Mouse (Mus musculus) hindbrain, embryonic 11.5 days (tissue): ENCODE results near the gene Olfr157. TPM values are rescaled to one million over a fixed set of nuclear protein-coding genes. Genes with fewer than 3 reads are reported as not detected.
A peak's percentile ranks its signal among the peaks of the same experiment; 100 is the strongest.

Source experiments
- ATAC-seq: fragments of 200-750 bp; cut with Nextera tagmentation; 2 replicates; pipeline ENCODE4 v1.8.0; 2017; ENCODE audit warnings: mild to moderate bottlenecking, moderate TSS enrichment, moderate library complexity; ENCODE audit not compliant: low FRiP score
- DNase-seq: peaks from one replicate; pipeline ENCODE4 v3.0.0-alpha.2; 2015; ENCODE audit warnings: low spot score
- H3K27ac ChIP-seq: fragments of 300-500 bp; sonication (generic); 2 replicates; pipeline ENCODE4 v1.5.1; 2014; ENCODE audit warnings: mild to moderate bottlenecking, low read depth, low read length
- H3K27me3 ChIP-seq: fragments of 300-500 bp; sonication (generic); 2 replicates; pipeline ENCODE4 v1.6.1; 2014; ENCODE audit warnings: mild to moderate bottlenecking, low read length, moderate library complexity, mixed read lengths; ENCODE audit not compliant: control insufficient read depth, insufficient read depth
- H3K36me3 ChIP-seq: fragments of 300-500 bp; sonication (generic); 2 replicates; pipeline ENCODE4 v1.6.1; 2014; ENCODE audit warnings: mild to moderate bottlenecking, low read length, moderate library complexity, mixed read lengths; ENCODE audit not compliant: control insufficient read depth, insufficient read depth
- H3K4me1 ChIP-seq: fragments of 300-500 bp; sonication (generic); replicated peaks from 2 replicates; pipeline ENCODE4 v1.6.1; 2014; ENCODE audit warnings: low read length, mixed read lengths; ENCODE audit not compliant: control insufficient read depth, insufficient read depth
- H3K4me2 ChIP-seq: fragments of 300-500 bp; sonication (generic); replicated peaks from 2 replicates; pipeline ENCODE4 v1.6.1; 2014; ENCODE audit warnings: mild to moderate bottlenecking, low read depth, low read length
- H3K4me3 ChIP-seq: fragments of 300-500 bp; sonication (generic); 2 replicates; pipeline ENCODE4 v1.5.1; 2014; ENCODE audit warnings: low read depth, low read length
- H3K9ac ChIP-seq: fragments of 300-500 bp; sonication (generic); 2 replicates; pipeline ENCODE4 v1.6.1; 2014; ENCODE audit warnings: low read depth, low read length
- H3K9me3 ChIP-seq: fragments of 300-500 bp; sonication (generic); 2 replicates; pipeline ENCODE4 v1.6.1; 2016; ENCODE audit warnings: low read length; ENCODE audit not compliant: control insufficient read depth
- WGBS: fragments of 180-500 bp; shearing (Covaris S2); extraction: QIAGEN DNeasy Blood & Tissue Kit; methylation state at CpG from one replicate; pipeline ENCODE4 v1.1.7; 2014; 5-methylcytosine and 5-hydroxymethylcytosine counted together
- polyA plus RNA-seq: library from polyadenylated mRNA; unstranded; fragments of >200 nt; fragmentation: Nextera tagmentation; extraction: Ambion mirVana; gene quantifications from 2 replicates; pipeline ENCODE4 v1.2.1, GENCODE M21; 2014

Gene Olfr157
- polyA plus RNA-seq, 1 experiment from 2014 or later: 0.09 TPM

- DNase-seq (no peak), ATAC-seq (no peak)
- Histone ChIP-seq H3K9ac (no peak overlapping the region), H3K4me3 (no peak overlapping the region), H3K4me2 (no peak overlapping the region), H3K27me3 (no peaks in the 10 kb centered on the region), H3K9me3 (no peaks in the 10 kb centered on the region), H3K4me1 (no peaks in the 10 kb centered on the region), H3K36me3 (no peaks in the 10 kb centered on the region), H3K27ac (no peak overlapping the region)
- WGBS: 87% methylated on average over 10 of the region's 10 CpGs
Observed at GRCm38 (mm10) chr4:43869821-43870220, 29.8 kb upstream of the Olfr157 start.

GRCm38 (mm10) chr4:43863298-43863697, 23.3 kb upstream of the Olfr157 start:
- Histone ChIP-seq H3K4me3 (no peak overlapping the region), H3K27ac (no peak overlapping the region), H3K27me3 (no peaks in the 10 kb centered on the region), H3K4me1 (no peaks in the 10 kb centered on the region), H3K9ac (no peak overlapping the region), H3K36me3 (no peaks in the 10 kb centered on the region), H3K4me2 (no peak overlapping the region), H3K9me3 (no peaks in the 10 kb centered on the region)
- WGBS: 65% methylated on average over 4 of the region's 4 CpGs
- DNase-seq (no peak), ATAC-seq (no peak)

- DNase-seq (peak; percentile 84), ATAC-seq (no peak)
- Histone ChIP-seq H3K9ac (no peak overlapping the region), H3K27ac (no peak overlapping the region), H3K4me2 (no peak overlapping the region), H3K27me3 (no peaks in the 10 kb centered on the region), H3K9me3 (no peaks in the 10 kb centered on the region), H3K4me3 (no peak overlapping the region), H3K36me3 (no peaks in the 10 kb centered on the region), H3K4me1 (no peaks in the 10 kb centered on the region)
- WGBS: 16% methylated on average over 14 of the region's 14 CpGs
Observed at GRCm38 (mm10) chr4:43860744-43861519, 20.9 kb upstream of the Olfr157 start.

- no peaks in the 10 kb centered on the region for H3K27me3 ChIP-seq
- WGBS: 86% methylated on average over 10 of the region's 10 CpGs
- no peak overlapping the region for H3K27ac ChIP-seq
- no peaks in the 10 kb centered on the region for H3K36me3 ChIP-seq
- no peaks in the 10 kb centered on the region; the same call in 1 of the 2 replicates for H3K4me1 ChIP-seq
- H3K9me3 ChIP-seq: no peaks in the 10 kb centered on the region
- no peak for ATAC-seq
- H3K9ac ChIP-seq: no peak overlapping the region
- no peak overlapping the region for H3K4me2 ChIP-seq
- DNase-seq: no peak
- H3K4me3 ChIP-seq: no peak overlapping the region
Observed at GRCm38 (mm10) chr4:43859886-43860285, 19.9 kb upstream of the Olfr157 start.

- ATAC-seq: no peak
- no peak for DNase-seq
- H3K36me3 ChIP-seq: no peaks in the 10 kb centered on the region
- H3K9ac ChIP-seq: no peak overlapping the region
- H3K27ac ChIP-seq: no peak overlapping the region
- 83% methylated on average over 8 of the region's 8 CpGs for WGBS
- H3K4me3 ChIP-seq: no peak overlapping the region
- no peaks in the 10 kb centered on the region for H3K9me3 ChIP-seq
- H3K4me1 ChIP-seq: no peaks in the 10 kb centered on the region; the same call in 1 of the 2 replicates
- no peaks in the 10 kb centered on the region for H3K27me3 ChIP-seq
- no peak overlapping the region for H3K4me2 ChIP-seq
Observed at GRCm38 (mm10) chr4:43854101-43854500, 14.1 kb upstream of the Olfr157 start.

- Histone ChIP-seq H3K4me2 (no peak within 1 kb of the TSS), H3K9me3 (no peaks in the 10 kb centered on the region), H3K36me3 (no peaks in the 10 kb centered on the region), H3K4me1 (no peaks in the 10 kb centered on the region; the same call in 1 of the 2 replicates), H3K27ac (no peak within 1 kb of the TSS), H3K4me3 (no peak within 1 kb of the TSS), H3K27me3 (no peaks in the 10 kb centered on the region), H3K9ac (no peak within 1 kb of the TSS)
- no peak for ATAC-seq
- WGBS: 84% methylated on average over 6 of the region's 6 CpGs
- DNase-seq: no peak
Observed at GRCm38 (mm10) chr4:43851265-43851664, 11.3 kb upstream of the Olfr157 start, which contains the start of gene Olfr155. Gene Olfr155, plus strand, starts transcription at chr4:43851565.

GRCm38 (mm10) chr4:43838326-43838725, 1.7 kb downstream of the Olfr157 start:
- WGBS: 78% methylated on average over 3 of the region's 3 CpGs
- DNase-seq (no peak), ATAC-seq (no peak)
- Histone ChIP-seq H3K4me3 (no peak overlapping the region), H3K36me3 (no peaks in the 10 kb centered on the region), H3K27me3 (no peaks in the 10 kb centered on the region), H3K4me2 (no peak overlapping the region), H3K9me3 (no peaks in the 10 kb centered on the region), H3K9ac (no peak overlapping the region), H3K27ac (no peak overlapping the region), H3K4me1 (no peaks in the 10 kb centered on the region)

GRCm38 (mm10) chr4:43834749-43835148, 5.3 kb downstream of the Olfr157 start:
- Histone ChIP-seq H3K4me2 (no peak overlapping the region), H3K9ac (no peak overlapping the region), H3K4me3 (no peak overlapping the region), H3K27ac (no peak overlapping the region), H3K4me1 (no peaks in the 10 kb centered on the region), H3K9me3 (no peaks in the 10 kb centered on the region), H3K36me3 (no peaks in the 10 kb centered on the region), H3K27me3 (no peaks in the 10 kb centered on the region)
- DNase-seq (no peak), ATAC-seq (no peak)
- WGBS: 71% methylated on average over 4 of the region's 4 CpGs

- Histone ChIP-seq H3K36me3 (no peaks in the 10 kb centered on the region), H3K4me3 (no peak overlapping the region)
- WGBS: 84% methylated on average over 5 of the region's 5 CpGs
Observed at GRCm38 (mm10) chr4:43833752-43834151, 6.2 kb downstream of the Olfr157 start.

More at GRCm38 (mm10) chr4:43833752-43834151, 6.2 kb downstream of the Olfr157 start:
- Histone ChIP-seq H3K4me2 (no peak overlapping the region), H3K9me3 (no peaks in the 10 kb centered on the region), H3K9ac (no peak overlapping the region), H3K27ac (no peak overlapping the region), H3K4me1 (no peaks in the 10 kb centered on the region), H3K27me3 (no peaks in the 10 kb centered on the region)
- DNase-seq: no peak
- ATAC-seq: no peak
